Mouse (Mus musculus) frontal cortex, postnatal 14 days (tissue): Measurements from ENCODE around the gene Nat9.

Experiments
- DNase-seq, 2 experiments: peaks; one replicate each; pipeline ENCODE4 v3.0.0; 2022; ENCODE audit warnings: low spot score in 2 of 2

The Nat9 gene

DNA sequence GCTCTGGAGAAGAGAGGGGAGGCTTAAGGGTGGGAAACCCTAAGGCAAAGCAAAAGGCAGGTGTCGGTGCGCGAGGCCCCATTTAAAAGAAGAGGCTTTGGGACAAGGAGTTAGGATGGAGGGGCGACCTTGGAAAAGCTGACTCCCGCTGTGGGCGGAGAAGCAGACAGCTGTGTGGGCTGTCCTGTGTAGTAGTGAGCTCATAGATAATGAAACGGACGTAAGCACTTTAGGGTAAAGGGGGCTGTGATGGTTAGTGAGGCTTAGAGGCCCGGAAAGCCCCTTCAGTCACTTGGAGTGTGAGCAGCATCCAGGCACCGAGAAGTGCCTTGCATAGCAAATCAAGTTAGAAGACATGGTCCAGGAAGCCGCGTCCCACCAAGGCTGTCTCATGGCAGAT is at the start of gene Nat9:
Gene Nat9, minus strand, starts transcription at position 167 of the 400 bp plus-strand sequence.
- no peak for DNase-seq

DNA sequence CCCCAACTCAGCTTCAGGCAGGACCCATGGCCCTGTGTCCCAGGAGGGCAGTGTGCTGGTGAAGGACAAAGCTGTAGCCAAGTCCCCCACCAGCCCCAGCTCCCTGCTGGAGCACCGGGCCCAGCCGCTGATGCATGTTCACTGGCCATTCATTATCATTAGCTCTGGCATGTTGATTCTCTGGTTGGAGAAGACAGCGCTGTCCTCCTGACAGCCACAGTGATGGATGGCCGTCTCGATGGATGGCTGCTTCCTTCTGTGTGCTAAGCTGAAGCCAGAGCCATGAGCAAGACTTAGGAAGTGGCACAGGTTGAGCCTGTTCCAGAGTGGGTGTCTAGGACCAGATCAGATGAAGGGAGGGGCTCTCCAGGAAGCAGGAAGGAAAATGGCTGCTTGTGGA is 48.9 kb upstream of the Nat9 start:
- no peak for DNase-seq

- no peak for DNase-seq
Measured at GRCm38 (mm10) chr11:115234320-115235044, 46.8 kb upstream of the Nat9 start.

GRCm38 (mm10) chr11:115233526-115234290 is 46.0 kb upstream of the Nat9 start:
- peak in 1 of 2 experiments; percentile 58 for DNase-seq

- no peak for DNase-seq
Measured at GRCm38 (mm10) chr11:115232889-115233288, 45.2 kb upstream of the Nat9 start.

GRCm38 (mm10) chr11:115231924-115232323 is 44.3 kb upstream of the Nat9 start:
- DNase-seq: no peak

DNA sequence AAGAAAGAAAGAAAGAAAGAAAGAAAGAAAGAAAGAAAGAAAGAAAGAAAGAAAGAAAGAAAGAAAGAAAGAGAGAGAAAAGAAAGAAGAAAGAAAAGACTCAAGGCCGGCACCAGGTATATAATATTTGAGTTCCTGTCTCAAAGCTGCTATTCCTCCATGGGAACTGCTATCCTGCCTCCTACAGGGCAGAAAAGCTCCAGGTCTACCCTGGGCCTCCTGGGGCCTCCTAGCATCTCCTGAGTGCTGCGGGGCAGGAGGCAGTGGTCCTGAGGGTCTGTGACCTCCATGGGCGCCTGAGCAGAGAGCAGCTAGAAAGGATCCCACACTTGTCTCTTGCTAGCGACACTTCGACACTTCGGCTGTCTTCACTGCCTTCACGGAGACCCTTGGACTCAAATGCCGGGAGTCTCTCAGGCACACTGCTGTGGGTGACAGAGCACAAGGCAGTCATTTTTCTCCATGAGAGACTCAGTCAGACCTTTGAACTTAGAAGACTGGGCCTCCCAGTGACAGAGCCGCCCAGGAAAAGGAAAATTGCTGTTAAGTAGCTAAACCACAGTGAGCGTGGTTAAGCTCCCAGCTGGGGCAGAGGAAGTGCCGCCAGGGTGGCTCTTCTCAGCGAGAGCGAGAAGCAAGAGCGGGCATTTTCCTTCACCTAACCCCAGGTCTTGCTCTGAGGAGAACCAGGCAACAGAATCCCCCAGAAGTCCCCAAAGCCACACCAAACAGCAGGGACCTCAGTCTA is 43.7 kb upstream of the Nat9 start:
- no peak for DNase-seq

GRCm38 (mm10) chr11:115229021-115229930 is 41.6 kb upstream of the Nat9 start:
- no peak for DNase-seq

- DNase-seq: no peak
Measured at GRCm38 (mm10) chr11:115228430-115228829, 40.8 kb upstream of the Nat9 start.

- DNase-seq: no peak
Measured at GRCm38 (mm10) chr11:115227640-115228039, 40.0 kb upstream of the Nat9 start.

DNA sequence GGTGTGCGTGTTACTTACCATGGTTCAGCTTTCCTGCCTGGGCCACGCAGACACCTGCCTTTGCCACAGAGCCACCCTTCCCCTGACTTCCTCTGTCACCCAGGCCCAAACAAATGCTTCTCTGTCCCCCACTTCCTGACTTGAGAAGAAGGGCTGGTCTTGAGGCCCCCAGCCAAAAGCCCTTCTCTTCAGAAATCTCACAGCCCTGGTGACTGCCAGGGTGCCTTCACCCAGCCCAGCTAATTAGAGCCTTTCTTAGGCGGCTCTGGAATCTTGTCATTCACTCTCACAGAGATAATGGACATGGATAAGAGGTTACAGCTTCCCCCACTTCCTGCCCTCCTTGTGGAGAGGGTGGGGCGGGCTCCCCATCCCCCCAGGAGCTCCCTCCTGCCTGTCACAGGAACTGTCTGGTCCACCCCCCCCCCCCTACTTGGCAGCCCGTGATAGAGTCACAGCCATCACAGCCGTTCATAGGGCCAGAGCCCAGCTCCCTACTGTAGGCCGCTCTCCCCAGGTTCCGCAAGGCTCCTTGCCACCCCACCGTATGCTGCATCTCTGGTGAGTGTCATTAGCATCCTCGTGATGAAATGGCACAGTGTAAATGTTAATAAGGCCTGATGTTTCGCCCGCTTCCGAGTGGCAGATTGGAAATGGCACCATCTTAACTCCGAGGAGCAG is 39.3 kb upstream of the Nat9 start:
- DNase-seq: no peak

- no peak for DNase-seq
Measured at GRCm38 (mm10) chr11:115225301-115225700, 37.6 kb upstream of the Nat9 start.

- no peak for DNase-seq
Measured at GRCm38 (mm10) chr11:115224889-115225288, 37.2 kb upstream of the Nat9 start.

DNA sequence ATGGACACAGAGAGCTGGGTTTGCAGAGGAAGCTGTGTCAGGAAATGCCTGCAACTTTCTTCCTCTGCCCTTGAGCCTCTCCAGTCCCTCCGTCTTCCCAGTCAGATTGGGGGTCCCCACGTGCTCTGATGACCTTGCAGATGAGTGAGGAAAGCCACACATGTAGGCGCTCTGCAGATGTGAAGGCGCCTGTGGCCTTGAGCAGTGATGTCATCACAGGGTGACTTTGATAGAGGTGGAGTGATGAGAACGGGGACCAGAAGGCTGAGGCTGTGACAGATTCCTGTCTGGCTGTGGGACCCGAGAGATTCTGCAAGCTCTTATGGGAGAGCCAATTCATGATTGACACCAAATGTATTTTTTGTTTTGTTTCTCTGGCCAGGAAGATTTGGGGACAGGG is 36.2 kb upstream of the Nat9 start:
- no peak for DNase-seq

- DNase-seq: no peak
Measured at GRCm38 (mm10) chr11:115223451-115223850, 35.8 kb upstream of the Nat9 start.

GRCm38 (mm10) chr11:115222570-115222969 is 34.9 kb upstream of the Nat9 start:
- DNase-seq: no peak

- no peak for DNase-seq
Measured at GRCm38 (mm10) chr11:115222077-115222476, 34.4 kb upstream of the Nat9 start.

GRCm38 (mm10) chr11:115219685-115220084 is 32.0 kb upstream of the Nat9 start:
- DNase-seq: no peak

GRCm38 (mm10) chr11:115219263-115219662 is 31.6 kb upstream of the Nat9 start:
- no peak for DNase-seq

GRCm38 (mm10) chr11:115217439-115218410 is 30.1 kb upstream of the Nat9 start:
- DNase-seq: no peak
